Mouse (Mus musculus) lung, adult 2 months (tissue): ENCODE results near the gene Tmtc4. TPM values are rescaled to one million over a fixed set of nuclear protein-coding genes. Genes with fewer than 3 reads are reported as not detected.

Source experiments
- DNase-seq: peaks from one replicate; pipeline ENCODE4 v3.0.0; 2022
- H3K4me1 ChIP-seq: fragments of 200-500 bp; 2 replicates; pipeline ENCODE4 v1.6.1; 2011; ENCODE audit warnings: low read length; ENCODE audit not compliant: control insufficient read depth, insufficient read depth
- H3K4me3 ChIP-seq: fragments of 200-500 bp; replicated peaks from 2 replicates; pipeline ENCODE3; 2011; ENCODE audit warnings: low read depth, mild to moderate bottlenecking, control low read depth, low read length; ENCODE audit errors: extremely low read depth
- CTCF ChIP-seq: fragments of 200-500 bp; IDR thresholded peaks from 2 replicates; pipeline ENCODE4 v1.5.1; 2011; ENCODE audit warnings: mild to moderate bottlenecking, low read length, control low read depth; ENCODE audit not compliant: insufficient read depth
- POLR2A ChIP-seq: fragments of 200-500 bp; IDR thresholded peaks from 2 replicates; pipeline ENCODE4 v1.6.1; 2011; ENCODE audit warnings: low read depth, mild to moderate bottlenecking, control low read depth, low read length, borderline replicate concordance; ENCODE audit errors: extremely low read depth
- WGBS: fragments of 180-500 bp; shearing (Covaris S2); methylation state at CpG from one replicate; pipeline ENCODE4 v1.1.7; 2018; 5-methylcytosine and 5-hydroxymethylcytosine counted together
- polyA plus RNA-seq: library from polyadenylated mRNA; depleted of rRNA; stranded (reverse); fragments of >200 nt; gene quantifications from 2 replicates; pipeline ENCODE4 v1.2.3, GENCODE M21; 2012; rRNA removed

Gene Tmtc4
- 5.4 and 5.8 TPM in 2 replicates for polyA plus RNA-seq

GRCm38 (mm10) chr14:122983226-122984215 lies at the start of gene Tmtc4:
Gene Tmtc4, minus strand, starts transcription at chr14:122984035.
- peak; percentile 92 for DNase-seq
- Histone ChIP-seq H3K4me3 (peak within 1 kb of the TSS; percentile 82), H3K4me1 (no peaks in the 10 kb centered on the region; the same call in 1 of the 2 replicates)
- WGBS: 1% methylated on average over 45 of the region's 54 CpGs
- no peak for TF ChIP-seq CTCF
- peak; percentile 96; the same call in 1 of the 2 replicates for TF ChIP-seq POLR2A

DNA sequence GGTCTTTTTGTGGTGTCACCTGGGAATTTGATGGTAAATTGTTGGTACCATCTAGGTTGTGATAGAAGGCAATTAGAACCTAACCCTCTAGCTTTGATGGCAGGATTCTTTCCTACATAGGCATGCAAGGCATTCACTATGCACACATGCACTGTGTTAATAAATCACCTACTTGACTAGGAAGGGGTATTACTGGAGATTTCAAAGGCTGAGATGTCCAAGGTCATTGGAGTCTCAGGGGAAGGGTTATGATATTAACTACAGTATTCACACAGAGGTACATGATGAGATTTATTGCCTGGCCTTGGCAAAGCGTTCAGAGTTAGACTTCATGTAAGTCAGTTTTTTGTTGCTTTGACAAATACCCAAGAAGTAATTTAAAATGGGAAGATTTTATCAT lies 48.6 kb upstream of the Tmtc4 start:
- 77% methylated on average over 1 of the region's 1 CpGs for WGBS
- Histone ChIP-seq H3K4me1 (no peaks in the 10 kb centered on the region), H3K4me3 (no peak overlapping the region)
- DNase-seq: no peak
- TF ChIP-seq CTCF (no peak), POLR2A (no peak)

DNA sequence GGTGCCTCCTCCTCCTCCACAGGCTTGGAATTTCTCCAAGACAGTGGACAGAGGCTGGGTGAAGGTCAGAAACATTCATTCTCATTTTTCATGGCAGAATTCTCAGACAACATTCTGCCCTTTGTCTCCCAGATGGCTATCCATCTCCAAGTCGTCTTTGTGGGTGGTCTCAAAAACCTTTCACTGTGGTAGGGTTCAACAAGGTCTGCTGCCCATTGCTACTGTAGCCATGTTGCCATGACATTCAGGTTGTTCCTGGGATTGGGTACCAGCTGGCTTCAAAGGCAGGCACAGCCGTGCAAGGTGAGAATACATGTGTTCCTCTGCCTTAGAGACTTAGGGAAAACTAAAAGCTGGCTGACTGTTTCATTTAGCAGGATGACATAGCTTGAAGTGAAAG lies 44.0 kb upstream of the Tmtc4 start:
- no peak for DNase-seq
- H3K4me1 ChIP-seq: no peaks in the 10 kb centered on the region
- TF ChIP-seq CTCF (no peak), POLR2A (no peak)
- 38% methylated on average over 2 of the region's 2 CpGs for WGBS
- H3K4me3 ChIP-seq: no peak overlapping the region

- TF ChIP-seq POLR2A (no peak), CTCF (no peak)
- H3K4me3 ChIP-seq: no peak overlapping the region
- H3K4me1 ChIP-seq: no peaks in the 10 kb centered on the region
- DNase-seq: no peak
Measured at GRCm38 (mm10) chr14:123022981-123023380, 39.1 kb upstream of the Tmtc4 start.

GRCm38 (mm10) chr14:123016310-123016709 lies 32.5 kb upstream of the Tmtc4 start:
- DNase-seq: no peak
- 74% methylated on average over 1 of the region's 1 CpGs for WGBS
- no peak for TF ChIP-seq CTCF
- TF ChIP-seq POLR2A: no peak
- H3K4me1 ChIP-seq: no peaks in the 10 kb centered on the region
- no peak overlapping the region for H3K4me3 ChIP-seq

- 80% methylated on average over 2 of the region's 2 CpGs for WGBS
- H3K4me3 ChIP-seq: no peak overlapping the region
- TF ChIP-seq POLR2A: no peak
- no peak for TF ChIP-seq CTCF
- no peaks in the 10 kb centered on the region for H3K4me1 ChIP-seq
- no peak for DNase-seq
Measured at GRCm38 (mm10) chr14:123015687-123016086, 31.9 kb upstream of the Tmtc4 start.

- Histone ChIP-seq H3K4me1 (no peaks in the 10 kb centered on the region), H3K4me3 (no peak overlapping the region)
- TF ChIP-seq CTCF (no peak), POLR2A (no peak)
- WGBS: 45% methylated on average over 18 of the region's 18 CpGs
- no peak for DNase-seq
Measured at GRCm38 (mm10) chr14:123009108-123010018, 25.5 kb upstream of the Tmtc4 start.

GRCm38 (mm10) chr14:123008672-123009071 lies 24.8 kb upstream of the Tmtc4 start:
- 75% methylated on average over 2 of the region's 2 CpGs for WGBS
- no peak for DNase-seq

GRCm38 (mm10) chr14:123003715-123004114 lies 19.9 kb upstream of the Tmtc4 start:
- WGBS: 84% methylated on average over 1 of the region's 1 CpGs
- no peaks in the 10 kb centered on the region for H3K4me1 ChIP-seq
- H3K4me3 ChIP-seq: no peak overlapping the region
- DNase-seq: no peak
- no peak for TF ChIP-seq POLR2A
- TF ChIP-seq CTCF: no peak

More at GRCm38 (mm10) chr14:123008672-123009071, 24.8 kb upstream of the Tmtc4 start:
- TF ChIP-seq CTCF (no peak), POLR2A (no peak)
- no peak overlapping the region for H3K4me3 ChIP-seq
- no peaks in the 10 kb centered on the region for H3K4me1 ChIP-seq

DNA sequence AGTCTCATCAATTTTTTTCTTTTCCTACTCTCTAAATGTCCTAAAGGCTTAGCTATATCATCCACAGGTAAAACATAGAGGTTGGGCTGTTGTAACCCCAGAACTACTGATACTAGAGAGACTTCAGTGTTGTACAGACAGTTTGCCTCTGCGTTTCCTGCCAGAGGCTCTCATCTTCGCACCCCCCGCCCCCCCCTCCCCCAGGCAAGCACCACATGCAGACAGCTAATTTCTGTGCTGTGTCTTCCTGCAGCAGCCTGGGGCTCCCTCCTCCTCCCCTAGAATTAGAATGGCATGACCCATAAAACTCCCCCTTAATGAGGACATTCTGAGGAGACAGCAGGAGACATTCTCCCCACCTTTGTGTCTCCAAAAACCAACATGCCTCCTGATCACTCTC lies 17.6 kb upstream of the Tmtc4 start:
- no peak for DNase-seq
- TF ChIP-seq CTCF: no peak
- no peak for TF ChIP-seq POLR2A
- Histone ChIP-seq H3K4me1 (no peaks in the 10 kb centered on the region), H3K4me3 (no peak overlapping the region)
- WGBS: 47% methylated on average over 3 of the region's 3 CpGs
